Mouse (Mus musculus) ES-Bruce4 (cell line): ENCODE data around the gene Rcsd1. TPM values are rescaled to one million over a fixed set of nuclear protein-coding genes. Genes with fewer than 3 reads are reported as not detected.

Source experiments
- H3K27ac ChIP-seq: 2 replicates; pipeline ENCODE4 v1.5.1; 2012; ENCODE audit warnings: low read length, inconsistent platforms; ENCODE audit not compliant: insufficient read depth
- H3K27me3 ChIP-seq: 2 replicates; pipeline ENCODE4 v1.6.1; 2012; ENCODE audit warnings: mild to moderate bottlenecking, low read length, inconsistent platforms; ENCODE audit not compliant: control insufficient read depth, poor library complexity, insufficient read depth, severe bottlenecking
- H3K36me3 ChIP-seq: 2 replicates; pipeline ENCODE4 v1.6.1; 2012; ENCODE audit warnings: inconsistent platforms, mild to moderate bottlenecking, low read length, moderate library complexity; ENCODE audit not compliant: control insufficient read depth, poor library complexity, insufficient read depth, severe bottlenecking
- H3K4me1 ChIP-seq: one replicate; pipeline ENCODE4 v1.8.1; 2011; ENCODE audit warnings: low read length; ENCODE audit not compliant: control insufficient read depth, insufficient read depth
- H3K4me3 ChIP-seq: 2 replicates; pipeline ENCODE4 v1.5.1; 2011; ENCODE audit warnings: low read depth, mild to moderate bottlenecking, low read length
- H3K9ac ChIP-seq: 2 replicates; pipeline ENCODE4 v1.6.1; 2012; ENCODE audit warnings: low read depth, mild to moderate bottlenecking, inconsistent platforms; ENCODE audit not compliant: poor library complexity, severe bottlenecking
- H3K9me3 ChIP-seq: replicated peaks from 2 replicates; pipeline ENCODE4 v1.6.1; 2012; ENCODE audit warnings: mild to moderate bottlenecking, low read length, inconsistent platforms; ENCODE audit not compliant: control insufficient read depth, poor library complexity, insufficient read depth, severe bottlenecking
- CTCF ChIP-seq: IDR thresholded peaks from one replicate; pipeline ENCODE4 v1.8.1; 2011; ENCODE audit warnings: low read depth, low read length
- EP300 ChIP-seq: IDR thresholded peaks from 2 replicates; pipeline ENCODE4 v1.6.1; 2011; ENCODE audit warnings: low read depth, low read length; ENCODE audit not compliant: insufficient read depth
- POLR2A ChIP-seq: IDR thresholded peaks from one replicate; pipeline ENCODE4 v1.8.1; 2011; ENCODE audit warnings: low read length; ENCODE audit not compliant: insufficient read depth
- polyA plus RNA-seq: library from polyadenylated mRNA; stranded (reverse); fragments of >200 nt; gene quantifications from 2 replicates; pipeline ENCODE4 v1.2.4, GENCODE M21; 2011; ENCODE audit warnings: low read depth; ENCODE audit not compliant: missing spikeins, insufficient read depth, insufficient read length

Rcsd1 gene
- 2.0 and 2.7 TPM in 2 replicates for polyA plus RNA-seq

GRCm38 (mm10) chr1:165709629-165710256 lies at the start of gene Rcsd1:
Gene Rcsd1, minus strand, starts transcription at chr1:165709757.
- Histone ChIP-seq H3K4me1 (no peaks in the 10 kb centered on the region), H3K4me3 (no peak within 1 kb of the TSS), H3K9me3 (no peaks in the 10 kb centered on the region), H3K27me3 (no peaks in the 10 kb centered on the region), H3K9ac (no peak within 1 kb of the TSS), H3K27ac (no peak within 1 kb of the TSS), H3K36me3 (no peaks in the 10 kb centered on the region)
- TF ChIP-seq EP300, result no peak
- no peak for TF ChIP-seq POLR2A
- TF ChIP-seq CTCF, result no peak

GRCm38 (mm10) chr1:165755194-165755593 lies 45.6 kb upstream of the Rcsd1 start:
- no peaks in the 10 kb centered on the region for H3K4me1 ChIP-seq
- no peak overlapping the region for H3K9ac ChIP-seq
- H3K4me3 ChIP-seq, result no peak overlapping the region
- H3K9me3 ChIP-seq, result no peaks in the 10 kb centered on the region
- TF ChIP-seq EP300 (no peak), CTCF (no peak), POLR2A (no peak)
- no peaks in the 10 kb centered on the region for H3K27me3 ChIP-seq
- H3K36me3 ChIP-seq, result no peaks in the 10 kb centered on the region
- no peak overlapping the region for H3K27ac ChIP-seq

GRCm38 (mm10) chr1:165754205-165754604 lies 44.6 kb upstream of the Rcsd1 start:
- no peak for TF ChIP-seq EP300
- TF ChIP-seq CTCF, result no peak
- no peak for TF ChIP-seq POLR2A
- no peak overlapping the region for H3K4me3 ChIP-seq
- H3K9ac ChIP-seq, result no peak overlapping the region
- no peaks in the 10 kb centered on the region for H3K36me3 ChIP-seq
- H3K27me3 ChIP-seq, result no peaks in the 10 kb centered on the region
- H3K27ac ChIP-seq, result no peak overlapping the region
- no peaks in the 10 kb centered on the region for H3K4me1 ChIP-seq
- H3K9me3 ChIP-seq, result no peaks in the 10 kb centered on the region

GRCm38 (mm10) chr1:165751838-165752237 lies 42.3 kb upstream of the Rcsd1 start:
- Histone ChIP-seq H3K27me3 (no peaks in the 10 kb centered on the region), H3K36me3 (no peaks in the 10 kb centered on the region), H3K9me3 (no peaks in the 10 kb centered on the region), H3K4me3 (no peak overlapping the region), H3K27ac (no peak overlapping the region), H3K4me1 (no peaks in the 10 kb centered on the region), H3K9ac (no peak overlapping the region)
- TF ChIP-seq EP300 (no peak), POLR2A (no peak), CTCF (no peak)

- Histone ChIP-seq H3K4me1 (no peaks in the 10 kb centered on the region), H3K36me3 (no peaks in the 10 kb centered on the region), H3K9me3 (no peaks in the 10 kb centered on the region), H3K4me3 (no peak overlapping the region), H3K27me3 (no peaks in the 10 kb centered on the region), H3K27ac (no peak overlapping the region), H3K9ac (no peak overlapping the region)
- TF ChIP-seq EP300 (no peak), CTCF (no peak), POLR2A (no peak)
Measured at GRCm38 (mm10) chr1:165751142-165751541, 41.6 kb upstream of the Rcsd1 start.

- TF ChIP-seq CTCF, result no peak
- no peak for TF ChIP-seq EP300
- TF ChIP-seq POLR2A, result no peak
- H3K27me3 ChIP-seq, result no peaks in the 10 kb centered on the region
- H3K27ac ChIP-seq, result no peak overlapping the region
- H3K36me3 ChIP-seq, result no peaks in the 10 kb centered on the region
- no peak overlapping the region for H3K4me3 ChIP-seq
- no peaks in the 10 kb centered on the region for H3K9me3 ChIP-seq
- H3K4me1 ChIP-seq, result no peaks in the 10 kb centered on the region
- no peak overlapping the region for H3K9ac ChIP-seq
Measured at GRCm38 (mm10) chr1:165748053-165748452, 38.5 kb upstream of the Rcsd1 start.
